Mouse (Mus musculus): Measurements from ENCODE around the gene Wdr61.

Wdr61 gene

GRCm38 (mm10) chr9:54733921-54734638 is at the start of gene Wdr61:
Wdr61 (minus strand) TSS chr9:54734519.
- DNase-seq: peak; percentile 98

GRCm38 (mm10) chr9:54784003-54784402 is 49.7 kb upstream of the Wdr61 start:
- DNase-seq: no peak

GRCm38 (mm10) chr9:54782504-54782903 is 48.2 kb upstream of the Wdr61 start:
- DNase-seq: no peak

DNA sequence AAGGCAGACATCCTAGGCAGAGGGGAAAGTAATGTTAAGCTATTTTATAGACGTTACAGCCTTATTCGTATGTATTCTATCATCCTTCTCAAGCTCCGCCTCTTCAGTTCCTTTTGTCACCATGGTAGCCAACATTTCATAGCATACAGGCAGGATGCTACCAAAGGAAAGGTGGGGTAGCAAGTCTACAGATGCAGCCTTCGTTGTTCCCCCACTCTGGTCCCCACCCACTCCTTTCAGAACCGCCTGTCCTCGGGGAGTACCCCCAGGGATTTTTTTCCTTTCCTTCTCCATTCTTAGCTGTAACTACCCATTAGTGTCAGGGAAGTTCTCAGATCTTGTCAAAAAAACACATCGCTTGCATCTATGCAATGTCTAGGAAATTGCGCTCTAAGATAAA is 45.0 kb upstream of the Wdr61 start:
- no peak for DNase-seq

DNA sequence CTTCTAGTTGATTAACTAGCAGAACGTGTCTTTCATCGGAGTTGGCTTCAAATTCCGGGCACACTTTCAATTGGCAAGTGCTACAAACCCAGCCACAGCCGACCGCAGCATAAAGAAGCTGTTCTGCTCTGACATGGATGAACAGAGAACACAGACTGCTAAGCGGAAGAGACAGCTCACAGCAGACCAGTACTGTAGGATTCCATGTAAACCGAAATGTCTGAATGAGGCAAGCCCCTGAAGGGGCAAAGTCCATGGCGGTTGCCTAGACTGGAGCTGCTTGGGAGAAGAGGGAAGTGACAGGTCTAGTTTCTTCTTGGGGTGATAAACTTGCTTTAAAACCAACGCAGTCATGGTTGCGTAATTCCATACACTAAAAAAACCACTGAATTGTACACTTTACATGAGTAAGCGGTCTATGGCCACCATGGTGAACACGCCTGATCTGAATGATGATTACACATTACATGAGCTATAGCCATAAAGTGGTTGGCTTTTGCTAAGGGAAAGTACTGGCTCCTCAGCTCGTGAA is 42.2 kb upstream of the Wdr61 start:
- DNase-seq: no peak

- no peak for DNase-seq
Observed at GRCm38 (mm10) chr9:54770140-54770780, 35.9 kb upstream of the Wdr61 start.

DNA sequence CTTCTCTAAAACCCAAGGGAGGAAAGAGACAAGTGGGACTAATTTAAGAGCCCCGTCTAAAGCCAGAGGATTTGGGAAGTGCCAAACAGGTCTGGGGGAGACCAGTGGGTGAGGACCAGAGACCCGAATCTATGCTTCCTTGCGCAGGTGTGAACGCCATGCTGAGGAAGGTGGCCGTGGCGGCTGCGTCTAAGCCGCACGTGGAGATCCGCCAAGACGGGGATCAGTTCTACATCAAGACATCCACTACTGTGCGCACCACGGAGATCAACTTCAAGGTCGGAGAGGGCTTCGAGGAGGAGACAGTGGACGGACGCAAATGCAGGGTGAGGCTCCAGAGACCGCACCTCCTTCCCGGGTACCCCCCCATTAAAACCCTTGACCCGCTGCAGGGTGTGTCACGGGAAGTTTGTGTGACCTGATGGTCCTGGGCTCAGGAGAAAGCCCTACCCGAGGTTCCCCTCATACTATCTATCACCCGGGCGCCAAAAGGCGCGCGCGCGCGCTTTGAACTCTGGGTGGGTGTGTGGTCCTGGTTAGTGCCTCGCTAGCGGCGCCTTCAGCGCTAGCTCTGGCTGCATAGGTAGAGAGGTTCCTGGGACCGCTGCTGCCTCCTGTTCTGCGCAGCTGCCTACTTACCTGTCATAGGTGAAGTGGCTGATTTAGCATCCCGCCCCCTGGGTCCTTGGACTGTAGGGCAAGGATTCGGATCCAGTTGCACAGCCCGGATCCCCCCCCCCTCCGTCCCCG is 31.2 kb upstream of the Wdr61 start:
- DNase-seq: no peak

- no peak for DNase-seq
Observed at GRCm38 (mm10) chr9:54764561-54765217, 30.4 kb upstream of the Wdr61 start, which contains the start of gene Crabp1. Crabp1 (plus strand) TSS chr9:54764748.

GRCm38 (mm10) chr9:54764091-54764490 is 29.8 kb upstream of the Wdr61 start:
- no peak for DNase-seq

DNA sequence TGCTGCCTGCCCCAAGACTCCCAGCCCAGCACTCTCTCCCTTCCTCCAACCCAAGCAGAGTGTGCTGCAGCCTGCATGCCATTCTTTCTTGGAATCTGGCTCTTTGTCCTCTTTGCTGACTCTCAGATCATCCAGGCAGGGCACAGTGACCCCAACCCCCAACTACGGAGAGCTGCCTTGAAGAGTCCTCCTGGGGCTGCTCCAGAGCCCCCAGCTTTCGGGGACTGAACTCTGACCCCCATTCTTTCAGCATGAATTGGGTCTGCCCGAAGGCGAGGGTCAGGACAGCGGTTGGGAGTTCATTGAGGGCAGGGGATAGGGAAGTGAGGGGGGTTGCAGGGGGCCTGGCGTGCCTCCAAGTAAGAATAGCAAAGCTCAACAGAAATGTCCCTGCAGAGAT is 25.3 kb upstream of the Wdr61 start:
- no peak for DNase-seq

DNA sequence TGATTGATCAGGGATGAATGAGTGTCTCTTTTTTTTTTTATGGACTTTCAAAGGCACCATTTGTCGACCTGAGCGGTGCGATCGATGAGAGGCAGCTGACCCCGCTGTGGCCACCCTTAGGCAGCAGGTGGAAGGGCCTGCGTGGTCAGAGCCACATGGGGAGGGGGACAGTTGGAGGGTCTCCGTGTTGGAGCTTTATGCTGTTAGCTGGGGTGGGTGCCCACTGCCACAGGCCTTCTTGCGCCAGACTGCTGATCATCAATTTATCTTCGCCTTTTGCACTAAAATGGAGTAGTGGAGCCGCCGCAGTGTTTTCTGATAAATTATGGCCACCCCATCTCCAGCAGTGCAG is 18.6 kb upstream of the Wdr61 start:
- no peak for DNase-seq

GRCm38 (mm10) chr9:54752201-54752943 is 18.1 kb upstream of the Wdr61 start:
- DNase-seq: no peak

DNA sequence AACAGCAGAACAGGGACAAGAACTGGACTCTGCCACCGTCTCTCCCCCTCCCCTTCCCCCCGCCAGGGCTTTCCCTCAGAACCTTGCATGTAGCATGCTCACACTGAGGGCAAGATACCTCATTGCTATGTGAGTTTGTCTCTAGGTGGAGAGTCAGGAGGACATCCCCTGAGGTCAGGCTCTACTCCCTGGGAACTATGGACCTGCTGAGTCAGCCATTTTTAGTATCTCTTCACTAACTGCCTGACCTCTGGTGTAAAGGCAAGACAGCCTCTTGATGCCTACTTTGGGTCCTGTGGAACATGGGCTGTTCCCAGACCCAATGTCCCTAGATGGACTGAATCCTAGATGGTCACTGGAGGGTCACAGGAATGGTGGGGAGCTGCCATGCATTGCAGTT is 17.4 kb upstream of the Wdr61 start:
- no peak for DNase-seq

- DNase-seq: no peak
Observed at GRCm38 (mm10) chr9:54750215-54750981, 16.1 kb upstream of the Wdr61 start.

- DNase-seq: no peak
Observed at GRCm38 (mm10) chr9:54745740-54746370, 11.5 kb upstream of the Wdr61 start.

DNA sequence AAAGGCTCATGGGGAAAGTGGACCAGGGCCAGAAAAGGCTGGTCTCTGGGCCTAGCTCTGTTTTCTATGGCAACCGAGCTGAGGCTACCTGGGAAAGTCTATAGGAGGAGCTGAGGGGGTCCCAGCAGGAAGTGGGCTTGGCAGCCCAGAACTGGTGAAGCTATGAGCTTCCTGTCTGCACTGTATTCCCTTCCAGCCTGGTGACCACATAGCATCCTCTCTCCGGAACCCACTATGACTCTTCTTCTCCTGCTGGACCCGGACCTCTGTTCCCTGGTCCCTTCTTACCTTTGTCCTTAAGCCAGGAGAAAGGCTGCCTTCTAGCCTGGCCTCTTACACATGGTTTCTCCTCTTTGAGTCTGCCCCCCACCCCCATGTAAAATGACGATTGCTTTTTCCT is 9.6 kb upstream of the Wdr61 start:
- DNase-seq: no peak

- peak; percentile 42 for DNase-seq
Observed at GRCm38 (mm10) chr9:54738376-54738775, 4.1 kb upstream of the Wdr61 start.

DNA sequence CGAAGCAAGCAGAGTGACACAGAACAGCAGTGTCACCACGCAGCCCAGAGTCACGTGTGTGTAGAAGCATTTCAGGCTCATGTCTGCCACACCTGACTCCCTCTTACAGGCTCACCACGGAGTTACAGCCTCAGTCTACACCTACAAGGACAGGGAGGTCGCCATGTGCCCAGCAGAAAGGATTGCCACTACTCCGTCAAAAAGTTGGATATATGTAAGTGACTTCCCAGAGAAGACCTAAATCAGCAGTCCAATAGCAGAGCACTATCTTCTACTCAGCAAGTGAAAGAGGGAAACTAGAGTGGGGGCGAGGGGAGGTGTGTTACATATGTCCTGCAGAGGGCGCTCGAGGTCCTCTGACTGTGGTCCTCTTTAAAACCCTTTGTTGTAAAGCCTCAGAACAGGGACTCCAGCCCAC is 2.0 kb upstream of the Wdr61 start:
- DNase-seq: peak; percentile 63

DNA sequence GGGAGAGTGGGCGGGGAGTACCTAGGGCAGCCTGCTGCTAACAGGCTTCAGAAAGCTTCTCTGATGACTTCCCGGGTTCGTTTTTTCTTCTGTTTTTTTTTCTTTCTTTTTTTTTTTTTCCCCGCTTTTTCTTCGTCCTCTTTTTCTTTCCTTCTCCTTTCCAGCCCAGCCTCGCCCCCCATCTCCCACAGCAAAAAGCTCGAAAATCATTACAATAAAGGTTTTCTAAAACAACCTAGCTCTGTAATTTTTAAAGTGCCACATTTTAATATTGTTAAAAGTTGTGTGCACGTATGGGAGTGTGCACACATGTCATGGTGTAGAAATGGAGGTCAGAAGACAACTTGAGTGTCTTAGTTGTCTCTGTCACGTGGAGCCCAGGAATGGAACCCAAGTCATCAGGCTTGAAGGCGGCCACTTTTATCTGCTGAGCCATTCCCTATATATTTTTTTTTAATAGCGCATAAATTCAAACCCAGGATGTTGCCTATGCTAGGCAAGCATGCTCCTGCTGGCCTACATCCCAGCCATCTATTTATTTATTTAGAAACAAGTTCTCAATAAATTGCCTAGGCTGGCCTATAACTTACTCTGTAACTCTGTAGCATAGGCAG is 427 bp upstream of the Wdr61 start:
- no peak for DNase-seq

- peak; percentile 22 for DNase-seq
Observed at GRCm38 (mm10) chr9:54732122-54732521, 2.2 kb downstream of the Wdr61 start.

DNA sequence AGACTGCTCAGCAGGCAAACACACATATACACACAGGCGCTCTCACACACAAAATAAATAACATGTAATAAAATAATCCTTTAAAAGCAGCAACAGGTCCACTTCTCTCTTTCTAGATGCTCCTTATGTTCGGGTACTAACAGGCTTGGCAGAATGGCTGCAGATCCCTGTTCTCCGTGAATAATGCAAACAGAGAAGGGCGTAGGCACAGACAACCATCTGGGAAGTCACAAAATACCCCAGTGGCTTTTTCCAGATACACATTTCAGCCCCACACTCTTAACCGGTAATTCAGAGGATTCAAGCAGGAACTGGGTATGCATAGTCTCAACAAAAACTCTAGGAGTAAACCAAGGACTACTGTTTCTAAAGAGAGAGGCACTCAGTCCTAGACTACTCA is 8.0 kb downstream of the Wdr61 start:
- DNase-seq: no peak
